Mouse (Mus musculus): ENCODE results near the gene Selenop. TPM values are rescaled to one million over a fixed set of nuclear protein-coding genes. Genes with fewer than 3 reads are reported as not detected.

The Selenop gene
- total RNA-seq (2023): 212 TPM

DNA sequence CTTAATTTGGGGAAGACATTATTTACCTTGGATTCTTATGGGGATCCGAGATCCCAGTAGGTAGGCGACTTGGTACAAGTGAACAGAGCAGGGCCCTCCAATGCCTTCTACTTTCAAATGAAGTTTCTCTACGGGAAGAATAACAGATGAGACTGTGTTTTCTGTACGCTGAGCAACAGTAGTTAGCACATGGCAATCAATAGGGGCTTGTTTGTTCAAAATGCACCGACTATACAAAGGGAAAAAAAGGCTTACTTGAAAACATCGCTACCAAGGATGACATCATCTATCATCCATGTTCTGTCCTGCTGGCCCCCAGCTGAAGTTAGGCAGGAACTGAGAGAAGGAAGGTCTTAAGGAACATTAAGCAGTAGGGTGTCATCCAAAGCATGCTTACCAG is at the start of gene Selenop:
Selenop (plus strand) TSS at position 301 of the 400 bp plus-strand sequence.

DNA sequence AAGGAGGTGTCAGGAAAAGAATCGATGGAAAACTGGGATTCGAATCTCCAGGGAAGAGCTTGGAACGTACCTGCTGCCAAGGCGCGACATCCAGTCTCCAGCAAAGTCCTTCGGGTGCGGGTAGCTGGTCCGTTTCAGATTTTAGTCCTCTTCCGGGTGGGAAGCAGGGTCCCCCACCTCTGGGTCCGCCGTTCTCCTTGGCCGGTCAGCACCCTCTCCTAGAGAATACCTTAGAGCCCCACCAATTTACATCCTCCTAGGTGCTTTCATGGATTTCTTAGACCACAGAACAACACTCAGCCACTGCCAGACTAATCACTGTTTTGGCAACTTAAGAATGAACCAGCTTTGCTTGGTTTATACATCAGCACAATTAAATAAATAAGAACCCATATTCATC is 35.1 kb downstream of the Selenop start, which contains the start of gene Ccdc152:
Ccdc152 (minus strand) TSS at position 101 of the 400 bp plus-strand sequence.

Other genes starting within 250 kb of the Selenop start
- not detected for gene Ccdc152, start 35.0 kb downstream of the Selenop start, total RNA-seq (2023)

Measured in CD4-positive naive resting alpha-beta T cell, adult 76 days (primary cell).